Mouse (Mus musculus) liver, postnatal 0 days (tissue): Measurements from ENCODE around the gene Stat4.

Experiments
- CTCF ChIP-seq: sonication (generic); IDR thresholded peaks from 2 replicates; pipeline ENCODE4 v1.5.1; 2016; ENCODE audit warnings: antibody characterized with exemption, low read depth
- EP300 ChIP-seq: IDR thresholded peaks from 2 replicates; pipeline ENCODE4 v1.6.1; 2016; ENCODE audit warnings: antibody characterized with exemption, low read depth, mild to moderate bottlenecking

GRCm38 (mm10) chr1:52051542-52051941 lies 64.6 kb downstream of the Stat4 start:
- TF ChIP-seq CTCF (no peak), EP300 (no peak)
